Mouse (Mus musculus) cerebellum, adult 2 months (tissue): ENCODE data around the gene Shisal2a. TPM values are rescaled to one million over a fixed set of nuclear protein-coding genes. Genes with fewer than 3 reads are reported as not detected.

Experiments used
- DNase-seq, 2 experiments: peaks; one replicate each; pipeline ENCODE4 v3.0.0; 2021
- H3K27ac ChIP-seq: fragments of 200-500 bp; 2 replicates; pipeline ENCODE4 v1.5.1; 2012; ENCODE audit warnings: low read length, control low read depth, inconsistent platforms; ENCODE audit not compliant: insufficient read depth
- H3K27me3 ChIP-seq: fragments of 200-500 bp; 2 replicates; pipeline ENCODE4 v1.6.1; 2012; ENCODE audit warnings: inconsistent platforms, mild to moderate bottlenecking, low read length, moderate library complexity; ENCODE audit not compliant: control insufficient read depth, insufficient read depth
- H3K4me1 ChIP-seq: fragments of 200-500 bp; 2 replicates; pipeline ENCODE4 v1.6.1; 2011; ENCODE audit warnings: low read length; ENCODE audit not compliant: control insufficient read depth, insufficient read depth
- H3K4me3 ChIP-seq: fragments of 200-500 bp; replicated peaks from 2 replicates; pipeline ENCODE3; 2011; ENCODE audit warnings: mild to moderate bottlenecking, low read depth, low read length, control low read depth; ENCODE audit not compliant: insufficient read depth
- CTCF ChIP-seq: fragments of 200-500 bp; IDR thresholded peaks from 2 replicates; pipeline ENCODE4 v1.5.1; 2011; ENCODE audit warnings: low read depth, mild to moderate bottlenecking, control low read depth, low read length, moderate library complexity, borderline replicate concordance; ENCODE audit not compliant: insufficient read depth
- POLR2A ChIP-seq: fragments of 200-500 bp; IDR thresholded peaks from 2 replicates; pipeline ENCODE4 v1.6.1; 2011; ENCODE audit warnings: low read length, control low read depth, borderline replicate concordance; ENCODE audit not compliant: insufficient read depth
- WGBS: fragments of 180-500 bp; shearing (Covaris S2); methylation state at CpG from one replicate; pipeline ENCODE4 v1.1.7; 2018; 5-methylcytosine and 5-hydroxymethylcytosine counted together
- polyA plus RNA-seq: library from polyadenylated mRNA; depleted of rRNA; stranded (reverse); fragments of >200 nt; gene quantifications from 2 replicates; pipeline ENCODE4 v1.2.3, GENCODE M21; 2012

Shisal2a gene
- polyA plus RNA-seq, 1 experiment = 0.36 TPM

DNA sequence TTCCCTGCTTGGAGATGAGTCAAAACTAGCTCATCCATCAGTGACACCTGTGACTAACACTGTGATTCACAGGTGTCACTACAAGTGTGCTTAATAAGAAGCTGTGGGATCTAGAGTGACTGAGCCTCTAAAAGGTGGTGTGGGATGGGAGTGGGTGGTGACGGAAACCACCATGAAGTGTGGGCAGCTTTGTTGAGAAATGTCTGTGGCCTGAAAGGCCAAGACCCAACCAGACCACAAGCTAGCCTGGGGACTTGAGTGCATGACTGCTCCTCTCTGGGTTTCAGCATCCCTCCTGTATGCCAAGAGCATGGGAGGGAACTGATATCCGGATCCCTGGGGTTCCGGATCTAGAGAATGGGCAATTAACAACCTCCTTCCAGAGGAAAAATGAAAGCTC is 11.7 kb downstream of the Shisal2a start:
- Histone ChIP-seq H3K4me1 (no peaks in the 10 kb centered on the region), H3K27ac (no peak overlapping the region), H3K27me3 (no peaks in the 10 kb centered on the region), H3K4me3 (no peak overlapping the region)
- TF ChIP-seq POLR2A (no peak), CTCF (no peak)
- WGBS = 85% methylated on average over 3 of the region's 3 CpGs
- DNase-seq = no peak

DNA sequence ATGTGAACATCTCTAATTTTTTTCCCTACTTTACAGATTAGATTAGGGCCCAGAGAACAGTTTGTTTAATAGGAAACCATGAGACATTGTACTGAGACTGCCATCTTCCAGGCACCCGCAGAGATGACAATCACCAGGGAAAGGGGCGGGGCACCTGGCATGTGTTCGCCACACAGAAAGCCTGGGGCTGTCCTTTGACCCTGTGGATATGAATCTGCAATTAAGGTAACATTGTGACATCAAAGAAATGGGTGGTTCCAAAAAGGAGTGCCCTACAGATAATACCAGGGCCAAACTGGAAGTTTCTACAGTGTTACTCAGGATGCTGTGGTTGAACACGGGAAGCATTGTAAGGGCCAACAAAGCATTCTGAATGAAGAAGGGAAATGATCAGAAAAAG is 12.7 kb downstream of the Shisal2a start:
- no peaks in the 10 kb centered on the region for H3K4me1 ChIP-seq
- no peaks in the 10 kb centered on the region for H3K27me3 ChIP-seq
- no peak for DNase-seq
- TF ChIP-seq POLR2A (no peak), CTCF (no peak)
- no peak overlapping the region for H3K27ac ChIP-seq
- WGBS = 60% methylated on average over 4 of the region's 4 CpGs
- H3K4me3 ChIP-seq = no peak overlapping the region

DNA sequence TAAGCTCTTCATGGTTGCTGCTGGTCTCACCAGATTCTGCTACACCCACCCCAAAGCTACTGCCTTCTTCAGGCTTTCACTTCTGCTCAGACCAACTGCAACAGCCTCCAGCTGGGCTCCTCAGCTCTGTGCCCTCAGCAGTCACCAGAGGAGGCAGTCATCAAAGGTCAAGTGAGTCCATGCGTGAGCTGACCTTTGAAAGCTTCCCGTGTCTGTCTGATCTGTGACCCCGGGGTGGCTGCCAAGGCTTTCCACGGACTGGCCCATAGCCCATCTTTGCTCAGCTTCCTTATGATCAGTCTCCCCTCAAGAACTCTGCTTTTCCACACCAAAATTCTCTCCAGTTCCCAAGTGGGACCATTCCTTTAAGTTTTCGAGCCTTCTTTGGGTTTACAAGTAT is 13.9 kb downstream of the Shisal2a start:
- no peak for DNase-seq
- TF ChIP-seq CTCF (no peak), POLR2A (no peak)
- WGBS = 23% methylated on average over 5 of the region's 5 CpGs
- Histone ChIP-seq H3K27ac (no peak overlapping the region), H3K4me1 (peaks cover under 1% of the 10 kb centered on the region; the same call in 1 of the 2 replicates), H3K27me3 (no peaks in the 10 kb centered on the region), H3K4me3 (no peak overlapping the region)

DNA sequence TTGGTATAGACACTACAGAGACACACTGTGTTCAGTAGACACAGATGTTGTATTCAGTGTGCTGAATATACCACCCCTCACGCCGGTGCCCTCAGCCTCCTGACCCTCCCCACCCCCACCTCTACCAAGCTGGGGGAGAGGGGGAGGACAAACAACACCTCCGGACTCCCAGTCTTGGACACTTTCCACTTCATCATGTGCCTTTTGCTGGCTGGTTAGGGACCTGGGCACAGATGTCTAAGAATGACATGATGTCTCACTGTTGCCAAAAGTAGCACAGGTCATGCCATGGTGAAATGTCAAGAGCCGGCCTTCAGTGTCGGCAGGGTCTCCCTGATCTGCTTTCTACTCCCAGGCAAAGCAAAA is 19.1 kb downstream of the Shisal2a start:
- H3K27ac ChIP-seq = no peak overlapping the region
- TF ChIP-seq CTCF = no peak
- TF ChIP-seq POLR2A = no peak
- H3K27me3 ChIP-seq = no peaks in the 10 kb centered on the region
- no peak overlapping the region for H3K4me3 ChIP-seq
- DNase-seq = no peak
- 13% methylated on average over 5 of the region's 5 CpGs for WGBS
- H3K4me1 ChIP-seq = peaks cover 4% of the 10 kb centered on the region

DNA sequence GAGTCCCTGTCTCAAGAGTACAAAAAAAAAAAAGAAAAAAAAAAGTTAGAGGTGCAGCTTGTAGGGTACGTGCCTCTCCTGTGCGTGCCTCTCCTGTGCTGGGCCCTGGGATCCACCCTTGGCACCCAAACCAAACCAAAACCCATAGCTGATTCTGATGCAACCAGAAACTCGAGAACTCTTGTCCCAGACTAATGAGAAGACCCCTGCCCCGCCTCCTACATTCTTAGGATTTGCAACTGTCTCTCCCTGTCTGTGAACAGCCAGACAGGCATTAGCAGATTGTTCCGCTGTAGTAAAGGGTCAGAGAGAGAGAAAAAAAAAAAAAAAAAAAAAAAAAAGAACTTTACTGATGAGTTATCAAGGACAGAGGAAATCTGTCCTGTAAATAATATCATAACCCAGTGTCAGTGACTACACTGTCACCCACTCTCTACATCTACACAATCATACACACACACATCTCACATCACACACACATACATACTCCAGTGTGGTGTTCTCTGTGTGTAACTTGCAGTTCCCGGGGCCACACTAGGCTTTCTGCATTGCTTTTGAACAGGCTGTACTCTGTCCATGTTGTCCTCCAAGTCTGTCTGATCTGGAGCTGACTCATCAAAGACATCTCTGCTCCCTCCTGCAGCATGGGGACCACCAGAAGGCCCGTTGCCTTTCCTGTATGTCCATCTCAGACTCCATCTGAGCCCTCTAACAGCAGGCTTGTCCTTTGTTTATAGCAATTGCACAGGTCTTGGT is 19.6 kb downstream of the Shisal2a start:
- Histone ChIP-seq H3K27me3 (no peaks in the 10 kb centered on the region), H3K4me3 (no peak overlapping the region), H3K27ac (no peak overlapping the region), H3K4me1 (peaks cover 4% of the 10 kb centered on the region)
- no peak for DNase-seq
- TF ChIP-seq CTCF = no peak
- TF ChIP-seq POLR2A = no peak
- 54% methylated on average over 7 of the region's 7 CpGs for WGBS

DNA sequence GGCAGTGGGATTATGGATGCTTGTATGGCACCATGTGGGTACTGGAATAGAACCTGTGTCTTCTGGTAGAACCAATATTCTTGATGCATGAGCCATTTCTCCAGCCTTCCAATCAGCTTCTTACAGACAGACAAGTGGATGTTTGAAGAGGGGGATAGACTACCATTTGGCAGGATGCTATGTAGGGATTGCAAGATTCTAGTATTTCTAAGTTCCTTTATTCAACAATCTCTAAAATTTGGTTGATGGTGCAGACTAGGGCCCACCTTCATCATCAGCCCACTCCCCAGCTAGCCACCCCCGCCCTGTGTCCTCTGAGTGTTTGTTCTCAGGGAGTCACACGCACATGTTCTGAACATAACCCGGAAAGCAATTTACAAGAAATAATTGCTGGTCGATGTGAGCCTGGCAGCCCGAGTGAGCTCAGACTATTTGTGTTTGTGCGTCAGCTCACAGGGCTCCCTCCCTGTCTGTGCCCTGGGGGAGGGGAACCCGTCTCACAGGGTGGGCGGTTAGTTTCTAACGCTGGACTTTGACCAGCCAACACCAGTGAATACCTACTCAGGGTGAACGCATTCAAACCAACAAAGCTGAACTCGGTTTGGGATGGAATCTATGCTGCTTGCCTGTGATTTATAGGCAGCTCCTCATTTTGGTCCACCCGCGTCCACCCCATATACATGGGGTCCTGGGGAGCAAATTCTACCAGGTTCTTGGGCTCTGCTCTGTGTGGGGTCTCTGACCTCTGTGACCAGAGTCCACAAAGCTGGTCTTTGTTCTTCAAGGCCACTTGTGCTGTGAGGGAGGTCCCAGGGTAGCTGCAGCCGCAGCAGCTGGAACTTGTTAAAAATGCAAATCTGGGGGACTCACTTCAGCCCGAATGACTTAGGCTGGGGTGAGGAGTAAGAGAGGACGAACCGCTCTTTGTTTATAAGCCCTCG is 20.6 kb downstream of the Shisal2a start:
- H3K27ac ChIP-seq = no peak overlapping the region
- 42% methylated on average over 18 of the region's 18 CpGs for WGBS
- no peaks in the 10 kb centered on the region for H3K27me3 ChIP-seq
- no peak for DNase-seq
- H3K4me1 ChIP-seq = peaks cover 4% of the 10 kb centered on the region
- TF ChIP-seq POLR2A = no peak
- no peak overlapping the region for H3K4me3 ChIP-seq

DNA sequence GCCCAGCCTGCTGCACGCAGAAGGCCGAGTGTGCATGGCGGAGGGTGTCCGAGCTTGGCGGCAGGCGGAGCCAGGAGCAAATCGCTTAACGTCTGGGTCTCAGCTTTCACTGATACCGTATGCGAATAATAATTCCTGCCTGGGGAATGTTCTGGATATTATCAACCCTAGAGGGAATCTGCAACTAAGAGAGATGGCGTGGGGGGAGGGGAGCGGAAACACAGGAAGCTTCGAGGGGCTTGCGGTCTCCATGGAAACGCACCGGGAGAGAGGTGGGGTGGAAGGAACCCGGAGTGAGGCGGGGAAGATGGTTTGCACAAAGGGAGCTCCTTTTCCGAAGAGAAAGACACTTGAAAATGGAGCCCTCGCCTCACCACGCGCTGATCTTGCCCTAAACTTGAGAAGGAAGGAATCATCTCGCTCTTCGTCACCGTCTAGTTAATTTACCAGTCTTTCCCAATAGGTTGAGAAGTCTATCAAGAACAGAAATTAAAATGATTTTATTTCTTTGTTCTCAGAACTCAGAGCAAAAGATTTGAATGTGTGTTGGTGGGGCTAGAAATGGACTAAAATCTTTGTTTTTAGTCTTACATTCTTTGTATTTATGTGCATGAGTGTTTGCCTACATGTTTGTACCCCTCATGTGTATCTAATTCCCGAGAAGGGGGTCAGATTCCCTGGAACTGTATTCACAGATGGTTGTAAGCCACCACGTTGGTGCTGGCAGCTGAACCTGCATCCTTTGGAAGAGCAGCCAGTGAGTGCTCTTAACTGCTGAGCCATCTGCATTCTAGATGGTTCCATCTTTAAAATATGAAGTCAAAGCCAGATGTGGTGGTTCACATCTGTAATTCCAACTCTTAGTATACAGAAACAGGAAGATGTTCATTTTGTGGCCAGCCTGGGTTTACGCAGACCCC is 22.8 kb downstream of the Shisal2a start:
- Histone ChIP-seq H3K27me3 (no peaks in the 10 kb centered on the region), H3K4me1 (peaks cover 4% of the 10 kb centered on the region), H3K4me3 (peak overlapping the region; percentile 41), H3K27ac (no peak overlapping the region)
- TF ChIP-seq POLR2A (no peak), CTCF (no peak)
- WGBS = 27% methylated on average over 28 of the region's 28 CpGs
- no peak for DNase-seq

DNA sequence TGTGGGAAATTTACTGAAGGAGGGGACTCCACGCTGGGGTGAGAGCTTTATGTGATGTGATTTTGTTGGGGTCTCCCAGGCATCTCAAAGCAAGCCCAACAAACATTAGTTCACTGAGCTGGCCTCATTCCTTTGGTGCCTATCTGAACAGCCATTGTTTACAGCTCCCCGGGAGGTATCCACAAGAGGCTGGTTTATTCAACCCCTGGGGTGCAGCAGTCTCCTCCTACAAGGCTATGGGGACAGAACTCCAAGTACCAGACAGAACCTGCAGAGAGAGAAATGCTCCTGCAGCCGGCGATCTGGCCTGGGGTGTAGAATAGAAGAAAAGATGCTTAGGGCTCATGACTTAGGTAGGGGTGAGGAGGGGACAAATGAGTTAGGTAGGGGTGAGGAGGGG is 24.7 kb downstream of the Shisal2a start:
- Histone ChIP-seq H3K27ac (no peak overlapping the region), H3K4me3 (no peak overlapping the region), H3K4me1 (no peaks in the 10 kb centered on the region; the same call in 1 of the 2 replicates), H3K27me3 (no peaks in the 10 kb centered on the region)
- DNase-seq = no peak
- TF ChIP-seq CTCF = no peak
- TF ChIP-seq POLR2A = no peak
- WGBS = 54% methylated on average over 4 of the region's 4 CpGs
